Mouse (Mus musculus) liver, embryonic 15.5 days (tissue): Measurements from ENCODE around the gene AB124611. TPM values are rescaled to one million over a fixed set of nuclear protein-coding genes. Genes with fewer than 3 reads are reported as not detected.

Source experiments
- ATAC-seq: fragments of 200-750 bp; cut with Nextera tagmentation; 2 replicates; pipeline ENCODE4 v1.8.0; 2017; ENCODE audit warnings: moderate number of reproducible peaks, mild to moderate bottlenecking, moderate library complexity; ENCODE audit not compliant: insufficient read depth
- H3K27ac ChIP-seq: fragments of 300-500 bp; sonication (generic); replicated peaks from 2 replicates; pipeline ENCODE4 v1.5.1; 2015; ENCODE audit warnings: mild to moderate bottlenecking, inconsistent platforms
- H3K27me3 ChIP-seq: fragments of 300-500 bp; sonication (generic); 2 replicates; pipeline ENCODE4 v1.6.1; 2015; ENCODE audit warnings: mild to moderate bottlenecking, inconsistent platforms
- H3K36me3 ChIP-seq: fragments of 300-500 bp; sonication (generic); replicated peaks from 2 replicates; pipeline ENCODE4 v1.6.1; 2015; ENCODE audit warnings: moderate library complexity, mild to moderate bottlenecking, inconsistent platforms
- H3K4me1 ChIP-seq: fragments of 300-500 bp; sonication (generic); replicated peaks from 2 replicates; pipeline ENCODE4 v1.6.1; 2015; ENCODE audit warnings: inconsistent platforms
- H3K4me2 ChIP-seq: fragments of 300-500 bp; sonication (generic); 2 replicates; pipeline ENCODE4 v1.6.1; 2015; ENCODE audit warnings: moderate library complexity, mild to moderate bottlenecking, inconsistent platforms
- H3K4me3 ChIP-seq: fragments of 300-500 bp; sonication (generic); replicated peaks from 2 replicates; pipeline ENCODE4 v1.5.1; 2015; ENCODE audit warnings: mild to moderate bottlenecking, inconsistent platforms
- H3K9ac ChIP-seq: fragments of 300-500 bp; sonication (generic); 2 replicates; pipeline ENCODE4 v1.6.1; 2015; ENCODE audit warnings: moderate library complexity, mild to moderate bottlenecking, inconsistent platforms
- H3K9me3 ChIP-seq: fragments of 300-500 bp; sonication (generic); replicated peaks from 2 replicates; pipeline ENCODE4 v1.6.1; 2016; ENCODE audit warnings: inconsistent platforms
- WGBS: fragments of 180-500 bp; shearing (Covaris S2); methylation state at CpG from one replicate; pipeline ENCODE4 v1.1.7; 2015; ENCODE audit warnings: mixed read lengths; ENCODE audit not compliant: insufficient replicate concordance; 5-methylcytosine and 5-hydroxymethylcytosine counted together
- polyA plus RNA-seq: library from polyadenylated mRNA; unstranded; fragments of >200 nt; fragmentation: Nextera tagmentation; extraction: Ambion mirVana; gene quantifications from 2 replicates; pipeline ENCODE4 v1.2.1, GENCODE M21; 2015

The AB124611 gene
- polyA plus RNA-seq, 1 experiment from 2014 or later: 9.5 TPM

- H3K36me3 ChIP-seq: peaks cover 15% of the 10 kb centered on the region
- H3K4me3 ChIP-seq: peak within 1 kb of the TSS; percentile 78
- H3K27ac ChIP-seq: peak within 1 kb of the TSS; percentile 95
- no peak for ATAC-seq
- WGBS: 0% methylated on average over 27 of the region's 52 CpGs
- no peaks in the 10 kb centered on the region for H3K27me3 ChIP-seq
- H3K9ac ChIP-seq: peak within 1 kb of the TSS; percentile 93
- H3K4me1 ChIP-seq: peaks cover 45% of the 10 kb centered on the region
- H3K4me2 ChIP-seq: peak within 1 kb of the TSS; percentile 95
- H3K9me3 ChIP-seq: no peaks in the 10 kb centered on the region
Measured at GRCm38 (mm10) chr9:21546789-21547074, 20.8 kb downstream of the AB124611 start, which contains the start of gene Carm1. Gene Carm1, plus strand, starts transcription at chr9:21546894.

- H3K4me2 ChIP-seq: peak overlapping the region; percentile 95
- H3K27me3 ChIP-seq: no peaks in the 10 kb centered on the region
- H3K4me1 ChIP-seq: peaks cover 45% of the 10 kb centered on the region
- peak; percentile 26 for ATAC-seq
- WGBS: under 1% methylated on average over 64 of the region's 66 CpGs
- H3K9me3 ChIP-seq: no peaks in the 10 kb centered on the region
- H3K9ac ChIP-seq: peak overlapping the region; percentile 93
- H3K4me3 ChIP-seq: peak overlapping the region; percentile 78
- H3K36me3 ChIP-seq: peaks cover 19% of the 10 kb centered on the region
- peak overlapping the region; percentile 95 for H3K27ac ChIP-seq
Measured at GRCm38 (mm10) chr9:21547075-21547941, 21.3 kb downstream of the AB124611 start.

- peaks cover 33% of the 10 kb centered on the region for H3K36me3 ChIP-seq
- H3K4me3 ChIP-seq: no peak overlapping the region
- WGBS: 88% methylated on average over 2 of the region's 2 CpGs
- no peaks in the 10 kb centered on the region for H3K9me3 ChIP-seq
- no peak overlapping the region for H3K4me2 ChIP-seq
- no peak for ATAC-seq
- 0 out of 2 replicates have a peak overlapping the region, but pooled peaks have one; percentile 1 for H3K27ac ChIP-seq
- no peak overlapping the region for H3K9ac ChIP-seq
- peaks cover 57% of the 10 kb centered on the region for H3K4me1 ChIP-seq
- H3K27me3 ChIP-seq: no peaks in the 10 kb centered on the region
Measured at GRCm38 (mm10) chr9:21551049-21551448, 25.1 kb downstream of the AB124611 start.

GRCm38 (mm10) chr9:21553607-21554273, 27.8 kb downstream of the AB124611 start:
- Histone ChIP-seq H3K4me3 (no peak overlapping the region), H3K9ac (no peak overlapping the region), H3K9me3 (no peaks in the 10 kb centered on the region), H3K36me3 (peaks cover 33% of the 10 kb centered on the region), H3K27ac (peak overlapping the region; percentile 83), H3K4me1 (peaks cover 69% of the 10 kb centered on the region), H3K4me2 (no peak overlapping the region), H3K27me3 (no peaks in the 10 kb centered on the region)
- ATAC-seq: no peak
- 84% methylated on average over 6 of the region's 6 CpGs for WGBS

GRCm38 (mm10) chr9:21555198-21555742, 29.3 kb downstream of the AB124611 start:
- no peaks in the 10 kb centered on the region for H3K9me3 ChIP-seq
- H3K27me3 ChIP-seq: no peaks in the 10 kb centered on the region
- H3K4me1 ChIP-seq: peaks cover 73% of the 10 kb centered on the region
- H3K36me3 ChIP-seq: peaks cover 31% of the 10 kb centered on the region
- 0 out of 2 replicates have a peak overlapping the region, but pooled peaks have one; percentile 4 for H3K4me2 ChIP-seq
- WGBS: 62% methylated on average over 6 of the region's 6 CpGs
- no peak overlapping the region for H3K4me3 ChIP-seq
- peak; percentile 35 for ATAC-seq
- H3K27ac ChIP-seq: peak overlapping the region; percentile 83
- H3K9ac ChIP-seq: no peak overlapping the region

- Histone ChIP-seq H3K9ac (peak overlapping the region; percentile 35; the same call in 1 of the 2 replicates), H3K27me3 (no peaks in the 10 kb centered on the region), H3K27ac (peak overlapping the region; percentile 94), H3K4me2 (no peak overlapping the region), H3K9me3 (no peaks in the 10 kb centered on the region), H3K4me3 (no peak overlapping the region), H3K36me3 (peaks cover 35% of the 10 kb centered on the region), H3K4me1 (peaks cover 75% of the 10 kb centered on the region)
- ATAC-seq: no peak
- WGBS: 76% methylated on average over 2 of the region's 2 CpGs
Measured at GRCm38 (mm10) chr9:21556996-21557395, 31.0 kb downstream of the AB124611 start.

GRCm38 (mm10) chr9:21557556-21557955, 31.6 kb downstream of the AB124611 start:
- Histone ChIP-seq H3K27me3 (no peaks in the 10 kb centered on the region), H3K4me2 (peak overlapping the region; percentile 69), H3K4me3 (no peak overlapping the region), H3K4me1 (peaks cover 75% of the 10 kb centered on the region), H3K27ac (peak overlapping the region; percentile 94), H3K36me3 (peaks cover 30% of the 10 kb centered on the region; the same call in 1 of the 2 replicates), H3K9ac (peak overlapping the region; percentile 35; the same call in 1 of the 2 replicates), H3K9me3 (no peaks in the 10 kb centered on the region)
- WGBS: 69% methylated on average over 2 of the region's 2 CpGs
- ATAC-seq: no peak

GRCm38 (mm10) chr9:21558366-21558765, 32.4 kb downstream of the AB124611 start:
- Histone ChIP-seq H3K4me2 (peak overlapping the region; percentile 69), H3K4me1 (peaks cover 75% of the 10 kb centered on the region), H3K4me3 (peak overlapping the region; percentile 14; the same call in 1 of the 2 replicates), H3K9ac (peak overlapping the region; percentile 35; the same call in 1 of the 2 replicates), H3K27me3 (no peaks in the 10 kb centered on the region), H3K9me3 (no peaks in the 10 kb centered on the region), H3K27ac (peak overlapping the region; percentile 94), H3K36me3 (peaks cover 32% of the 10 kb centered on the region; the same call in 1 of the 2 replicates)
- whole genome bisulfite sequencing: 12% methylated on average over 4 of the region's 4 CpGs
- peak; percentile 100 for ATAC-seq

- Histone ChIP-seq H3K4me1 (peaks cover 69% of the 10 kb centered on the region), H3K9me3 (no peaks in the 10 kb centered on the region), H3K4me2 (peak overlapping the region; percentile 69), H3K27me3 (no peaks in the 10 kb centered on the region), H3K4me3 (no peak overlapping the region), H3K27ac (peak overlapping the region; percentile 94), H3K9ac (peak overlapping the region; percentile 17), H3K36me3 (peaks cover 28% of the 10 kb centered on the region; the same call in 1 of the 2 replicates)
- 86% methylated on average over 3 of the region's 3 CpGs for WGBS
- ATAC-seq: no peak
Measured at GRCm38 (mm10) chr9:21559151-21559550, 33.2 kb downstream of the AB124611 start.

GRCm38 (mm10) chr9:21564420-21564819, 38.4 kb downstream of the AB124611 start:
- H3K9me3 ChIP-seq: no peaks in the 10 kb centered on the region
- no peak overlapping the region for H3K4me2 ChIP-seq
- peak overlapping the region; percentile 62 for H3K27ac ChIP-seq
- 59% methylated on average over 1 of the region's 1 CpGs for WGBS
- 0 out of 2 replicates have a peak, but pooled peaks have one; percentile 14 for ATAC-seq
- no peak overlapping the region for H3K4me3 ChIP-seq
- no peak overlapping the region; the same call in 1 of the 2 replicates for H3K9ac ChIP-seq
- H3K4me1 ChIP-seq: peaks cover 61% of the 10 kb centered on the region
- H3K27me3 ChIP-seq: no peaks in the 10 kb centered on the region
- peaks cover 34% of the 10 kb centered on the region for H3K36me3 ChIP-seq
